Mouse (Mus musculus): ENCODE data around the gene Inpp5b.
A peak's percentile ranks its signal among the peaks of the same experiment; 100 is the strongest.
"Not testable (repeated sequence)": the region's sequence is repeated elsewhere in the genome, so short reads cannot be mapped to it uniquely, and the experiment has no call there.

The Inpp5b gene

DNA sequence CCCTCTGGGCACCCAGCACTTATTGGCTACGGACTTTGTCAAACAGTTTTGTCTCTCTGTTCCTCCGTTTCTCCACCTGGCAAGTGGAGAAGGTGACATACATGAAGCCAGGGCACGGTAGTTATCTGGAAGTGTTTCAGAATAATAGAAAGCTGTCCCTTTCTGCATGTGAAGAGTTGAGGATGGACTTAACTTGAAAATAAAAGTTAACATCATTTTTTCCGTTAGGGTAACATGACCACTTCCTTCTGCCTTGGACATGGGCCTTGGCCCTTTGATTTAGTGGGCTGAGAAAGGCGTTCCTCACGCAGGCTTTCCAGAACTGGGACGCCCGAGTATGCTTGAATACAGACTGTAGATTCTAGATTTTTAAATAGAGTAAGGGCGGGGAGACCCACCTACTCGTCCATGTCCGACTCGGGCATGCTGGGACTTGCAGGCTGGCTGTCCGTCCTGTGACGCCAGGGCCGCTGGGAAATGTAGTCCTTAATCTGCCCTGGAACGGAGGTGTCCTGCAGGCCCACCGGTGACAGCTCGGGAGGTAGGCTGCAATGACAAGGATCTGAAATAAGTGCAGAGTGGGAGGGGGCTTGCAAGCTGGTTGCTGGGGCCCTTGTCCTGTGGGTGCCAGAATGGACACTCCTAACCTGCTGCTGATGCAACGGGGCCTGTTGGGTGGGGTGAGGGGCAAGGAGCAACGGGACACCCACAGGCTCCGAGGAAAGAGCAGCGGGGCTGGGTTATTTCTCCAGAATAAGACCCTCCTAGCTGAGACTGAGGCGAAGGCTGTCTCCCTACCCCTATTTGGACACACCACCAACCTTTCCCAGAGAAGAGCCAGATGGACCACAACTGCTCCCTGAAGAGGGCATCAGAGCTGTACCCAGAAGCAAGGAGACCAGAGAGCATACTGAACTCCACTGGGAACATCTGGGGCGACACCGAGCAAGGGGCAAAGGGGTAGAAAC is at the start of gene Inpp5b:
Gene Inpp5b (plus strand): TSS at position 475 of the 968 bp plus-strand sequence.
- peak; percentile 76 to 81 for DNase-seq (ENCODE audit: low spot score in 2 of 2)

DNA sequence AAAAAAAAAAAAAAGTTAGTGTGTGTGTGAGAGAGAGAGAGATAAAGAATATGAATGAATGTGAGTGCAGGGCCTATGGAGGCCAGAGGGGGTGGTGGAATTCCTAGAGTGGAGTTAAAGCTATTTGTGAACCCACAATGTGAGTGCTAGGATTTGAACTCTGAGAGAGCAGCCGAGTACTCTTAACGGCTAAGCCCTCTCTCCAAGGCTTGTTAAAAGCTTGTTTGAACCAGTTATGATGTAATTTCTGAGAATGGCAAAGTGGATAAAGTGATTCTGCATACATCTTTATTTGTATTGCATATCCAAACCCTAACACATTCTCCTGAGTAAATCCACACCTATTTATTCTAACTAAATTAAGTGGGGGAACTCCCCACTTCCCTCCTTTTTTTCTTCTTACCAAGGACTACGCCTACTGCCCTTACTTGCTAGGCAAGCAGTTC is 49.2 kb upstream of the Inpp5b start:
- DNase-seq (ENCODE audit: low spot score in 2 of 2), result no peak

DNA sequence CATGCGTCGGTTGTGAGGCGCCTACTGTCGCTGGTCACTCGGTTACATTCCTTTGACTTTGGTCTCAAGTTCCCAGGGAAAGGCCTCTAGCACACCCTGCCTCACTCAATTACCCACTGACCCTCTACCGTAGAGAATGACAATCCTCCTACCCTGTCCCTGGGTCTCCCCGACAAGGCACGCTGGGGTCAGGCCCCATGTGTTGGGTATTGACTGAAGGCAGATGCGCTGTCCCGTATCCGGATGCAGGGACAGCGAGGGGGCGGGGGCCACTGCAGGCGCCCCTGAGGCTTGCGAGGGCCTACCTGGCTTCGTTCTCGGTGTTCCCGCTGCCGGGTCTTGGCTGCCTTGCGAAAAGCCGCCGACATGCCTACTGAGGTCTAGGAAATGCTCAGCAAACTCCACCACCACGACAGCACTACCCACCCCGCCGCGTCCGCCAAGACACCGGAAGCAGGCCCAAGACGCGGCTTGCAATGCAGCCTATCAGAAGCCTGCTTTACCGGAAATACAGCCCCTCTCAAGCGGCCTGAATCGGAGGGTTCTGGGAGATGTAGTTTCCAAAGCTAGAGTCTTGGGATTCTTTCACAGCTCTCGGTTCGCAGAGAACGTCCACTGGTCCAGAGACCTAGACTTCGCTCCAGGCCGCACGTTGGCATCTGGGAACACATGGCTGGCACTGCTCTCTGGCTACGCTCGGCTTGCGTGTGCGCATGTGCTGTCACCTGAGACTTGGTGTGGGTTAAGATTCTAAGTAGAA is 48.3 kb upstream of the Inpp5b start, which contains the start of gene Utp11:
Gene Utp11 (minus strand): TSS at position 466 of the 760 bp plus-strand sequence.
- peak; percentile 64 to 78 for DNase-seq (ENCODE audit: low spot score in 2 of 2)

DNA sequence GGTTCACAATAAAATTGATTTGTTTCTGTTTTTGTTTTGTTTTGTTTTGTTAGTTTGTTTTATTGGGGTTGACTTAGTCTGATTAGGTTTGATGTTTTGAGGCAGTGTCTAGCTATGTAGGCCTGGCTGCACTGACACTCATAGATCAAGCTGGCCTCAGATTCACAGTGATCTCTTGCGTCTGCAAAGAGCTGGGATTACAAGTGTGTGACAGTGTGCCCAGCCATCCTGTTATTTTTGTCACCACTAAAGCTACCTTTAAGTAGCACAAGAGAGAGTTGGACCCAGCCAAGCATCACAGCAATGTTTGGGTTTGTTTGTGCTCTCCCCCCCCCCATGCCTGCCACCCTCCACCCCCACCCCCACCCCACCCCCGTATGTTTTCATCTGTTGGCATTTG is 47.1 kb upstream of the Inpp5b start:
- no peak for DNase-seq (ENCODE audit: low spot score in 2 of 2)

DNA sequence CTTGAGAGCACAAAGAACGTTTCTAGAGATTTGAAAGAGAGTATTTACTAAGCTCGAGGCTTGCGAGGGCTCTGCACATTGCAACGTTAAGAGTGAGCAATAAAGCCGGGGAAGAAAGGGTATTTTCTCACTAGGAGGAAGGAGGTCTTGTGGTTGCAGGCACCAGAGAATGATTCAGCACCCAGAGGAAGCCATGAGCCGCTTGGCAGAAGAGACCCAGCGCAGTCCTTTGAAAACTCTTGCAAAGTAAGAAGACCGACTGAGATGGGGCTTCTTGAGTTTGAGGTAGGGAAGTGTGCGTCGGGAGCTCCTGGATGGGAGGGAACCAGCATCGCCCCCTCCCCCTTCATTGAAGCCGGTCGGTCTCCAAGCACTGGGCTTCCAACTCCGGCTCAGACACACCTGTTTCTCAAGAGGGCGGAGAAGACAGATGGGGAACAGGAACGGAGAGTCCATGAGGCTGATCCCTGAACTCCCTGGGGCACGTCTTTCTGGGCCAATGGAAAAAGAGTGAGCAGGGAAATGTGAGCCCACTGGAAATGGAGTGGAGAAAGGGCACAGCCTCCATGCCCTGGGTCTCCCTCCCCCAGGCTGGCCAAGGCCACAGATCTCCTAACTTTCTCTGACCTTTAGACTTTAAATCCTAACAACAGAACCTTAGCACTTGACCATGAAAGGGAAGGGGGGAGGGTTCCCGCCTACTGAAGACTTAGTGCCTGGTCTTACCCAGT is 45.7 kb upstream of the Inpp5b start:
- DNase-seq (ENCODE audit: low spot score in 2 of 2), result no peak

DNA sequence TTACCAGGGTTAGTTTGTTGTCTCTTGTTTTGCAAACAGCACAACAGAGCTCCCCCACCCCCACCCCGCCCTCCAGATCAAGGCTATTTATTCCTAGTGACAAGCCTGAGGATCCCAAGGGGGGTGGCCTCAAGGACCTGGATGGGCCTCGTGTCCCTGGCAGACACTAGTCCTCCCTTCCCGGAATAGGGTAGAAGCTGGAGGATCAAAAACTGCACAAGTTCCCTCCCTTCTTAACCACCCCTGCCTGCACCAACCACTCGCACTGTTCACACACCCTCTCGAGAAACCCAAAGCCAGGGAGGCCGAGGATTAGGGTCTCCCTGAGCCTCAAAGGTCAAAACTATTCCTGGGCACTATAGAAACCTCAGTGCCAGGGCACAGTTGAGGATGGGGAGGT is 41.9 kb upstream of the Inpp5b start:
- DNase-seq (ENCODE audit: low spot score in 2 of 2), result no peak

DNA sequence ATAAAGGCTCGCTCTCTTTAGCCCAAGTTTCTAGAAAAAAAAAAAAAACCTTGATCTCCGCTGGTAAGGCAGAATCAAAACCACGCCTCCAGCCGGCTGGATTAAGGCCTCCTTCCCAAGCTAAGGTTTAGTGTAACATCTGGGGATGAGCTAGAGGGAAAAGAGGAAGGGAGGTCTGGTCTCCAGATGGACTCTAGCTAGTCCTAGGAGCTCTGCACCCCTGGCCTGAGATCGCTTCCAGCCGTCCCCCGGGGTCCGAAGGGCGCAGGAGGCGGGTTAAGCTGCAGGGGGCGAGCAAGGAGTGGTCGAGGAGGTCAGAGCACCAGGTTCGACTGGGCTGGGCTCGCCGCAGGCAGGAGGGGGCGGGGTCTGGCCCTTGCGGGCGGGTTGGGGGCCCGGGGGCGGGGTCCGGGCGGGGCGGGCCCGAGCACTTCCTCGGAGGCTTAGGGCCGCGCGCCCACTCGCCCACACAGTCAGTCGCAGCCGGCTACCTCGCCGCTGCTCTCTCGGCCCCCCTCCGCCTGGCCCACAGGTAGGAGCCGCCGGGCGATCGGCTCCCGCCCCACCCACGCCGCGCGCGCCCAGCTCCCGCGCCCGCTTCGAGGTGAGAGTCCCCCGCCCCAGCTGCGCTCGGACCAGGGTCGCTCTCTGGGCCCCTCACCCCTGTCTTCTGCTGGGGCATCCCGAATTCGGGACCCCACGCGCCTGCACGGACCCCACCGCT is 41.2 kb upstream of the Inpp5b start, which contains the start of gene Fhl3:
Gene Fhl3 (plus strand): TSS at position 454 of the 724 bp plus-strand sequence.
- DNase-seq (ENCODE audit: low spot score in 2 of 2), result no peak

DNA sequence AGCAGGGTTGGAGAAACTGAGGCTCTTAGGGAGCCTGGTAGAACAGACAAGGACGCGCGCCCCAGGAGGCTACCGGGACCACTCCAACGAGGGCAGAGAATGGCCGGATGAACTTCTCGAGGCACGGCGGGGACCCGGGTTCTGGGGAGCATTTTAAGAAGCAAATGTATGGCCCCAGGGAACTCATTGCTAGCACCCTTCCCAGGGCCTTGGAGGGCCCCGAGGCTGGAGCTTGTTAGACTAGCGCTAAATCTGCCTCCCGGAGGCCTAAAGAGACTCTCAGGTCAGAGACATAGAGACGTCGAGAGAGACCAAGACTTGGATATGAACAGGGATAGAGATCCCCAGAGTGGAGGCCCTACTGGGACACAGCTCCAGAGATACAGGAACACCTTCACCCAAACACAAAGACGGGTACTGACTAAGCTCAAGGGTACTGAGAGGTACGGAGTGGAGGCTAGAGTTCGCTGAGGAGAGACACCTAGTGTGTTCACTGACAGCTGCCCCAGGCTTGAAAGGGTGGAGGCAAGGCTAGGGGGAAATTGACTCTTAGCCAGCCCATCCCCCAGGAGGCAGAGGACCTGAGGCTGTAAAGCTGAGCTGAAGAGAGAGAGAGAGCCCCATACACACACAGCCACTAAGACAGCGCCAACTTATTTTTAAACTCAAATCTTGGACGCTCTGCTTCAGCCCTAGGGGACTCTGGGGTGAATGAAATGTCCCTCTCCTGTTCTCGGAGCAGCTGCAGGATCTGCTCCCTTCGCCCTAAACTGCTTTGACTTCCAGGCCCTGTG is 40.4 kb upstream of the Inpp5b start:
- DNase-seq (ENCODE audit: low spot score in 2 of 2), result no peak

DNA sequence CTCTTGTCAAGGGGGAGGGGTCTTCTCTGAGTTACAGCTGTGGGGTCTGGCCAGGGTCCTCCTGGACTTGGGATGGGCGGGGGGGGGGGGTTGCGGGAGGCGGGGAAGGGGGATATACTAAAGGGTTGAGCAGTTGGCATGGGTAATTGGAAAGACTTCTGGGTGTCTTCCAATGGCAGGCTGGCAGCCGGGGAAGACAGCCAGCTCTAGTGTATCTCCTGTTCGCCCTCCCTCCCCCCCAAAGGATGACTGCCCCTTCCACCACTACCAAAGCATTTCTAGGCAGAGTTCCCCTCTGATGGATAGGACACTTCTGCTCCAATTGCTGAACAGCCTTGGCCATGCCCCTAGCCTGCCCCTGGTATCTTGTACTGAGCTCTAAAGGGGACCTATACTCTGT is 39.7 kb upstream of the Inpp5b start:
- DNase-seq (ENCODE audit: low spot score in 2 of 2), result no peak

DNA sequence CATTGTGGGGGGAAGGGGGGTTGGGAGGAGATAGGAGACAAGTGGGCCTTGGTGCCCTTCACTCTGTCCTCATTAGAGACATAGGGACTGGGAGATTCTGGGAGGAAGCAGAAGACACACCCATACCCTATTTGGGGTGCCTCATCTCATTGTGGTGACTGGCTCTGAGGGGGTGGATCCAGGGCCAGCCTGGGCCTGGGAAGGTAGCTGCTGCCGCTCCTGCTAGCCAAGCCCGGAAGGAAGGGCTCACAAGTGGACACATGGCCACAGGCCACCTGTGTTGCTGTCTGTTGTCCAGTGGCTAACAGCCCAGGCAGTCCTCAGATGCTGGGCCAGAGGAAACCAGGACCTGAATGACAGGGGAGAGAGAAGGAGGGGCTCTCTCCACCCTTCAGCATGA is 38.2 kb upstream of the Inpp5b start:
- DNase-seq (ENCODE audit: low spot score in 2 of 2), result no peak

DNA sequence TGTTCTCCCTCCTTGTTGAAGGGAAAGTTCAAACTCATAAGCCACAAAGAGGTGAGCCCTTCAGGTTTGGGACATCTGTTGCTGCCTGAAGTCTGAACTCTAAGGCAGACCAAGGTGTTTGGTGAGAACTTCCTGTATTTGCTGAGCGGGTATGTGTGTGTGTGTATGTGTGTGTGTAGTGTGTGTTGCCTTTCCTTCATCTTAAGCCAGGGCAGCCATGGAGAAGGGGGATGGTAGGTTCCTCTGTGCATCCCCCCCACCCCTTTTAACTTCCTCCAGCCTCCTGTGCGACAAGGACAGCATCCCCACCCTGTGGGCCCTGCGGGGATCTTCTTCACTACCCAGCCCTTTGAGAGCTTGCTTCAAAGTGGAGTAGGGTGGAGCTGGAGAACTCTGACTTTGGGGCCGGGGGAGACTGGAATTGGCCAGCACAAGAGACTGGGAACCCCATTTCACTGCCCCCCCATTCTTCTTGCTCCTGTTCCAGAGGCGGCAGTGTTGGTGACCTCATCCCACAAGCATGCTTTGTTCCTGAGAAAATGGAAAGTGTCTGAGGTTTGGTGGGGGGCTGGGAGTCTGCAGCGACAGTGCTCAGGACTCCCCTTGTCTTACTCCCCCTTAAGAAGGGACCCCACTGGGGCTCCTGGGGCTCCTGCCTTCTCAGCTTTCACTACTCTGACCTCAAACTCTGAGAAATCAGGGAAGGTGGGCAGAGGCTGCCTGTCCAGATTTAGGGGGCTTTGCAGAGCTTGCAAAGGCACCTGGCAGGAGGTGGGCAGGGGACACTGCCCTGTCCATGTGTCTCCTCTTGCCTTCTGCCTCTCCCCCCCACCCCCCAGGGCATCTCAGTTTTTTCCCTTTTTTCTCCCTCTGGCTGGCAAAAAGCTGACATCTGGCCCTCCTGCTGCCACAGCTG is 37.5 kb upstream of the Inpp5b start:
- DNase-seq (ENCODE audit: low spot score in 2 of 2), result no peak

DNA sequence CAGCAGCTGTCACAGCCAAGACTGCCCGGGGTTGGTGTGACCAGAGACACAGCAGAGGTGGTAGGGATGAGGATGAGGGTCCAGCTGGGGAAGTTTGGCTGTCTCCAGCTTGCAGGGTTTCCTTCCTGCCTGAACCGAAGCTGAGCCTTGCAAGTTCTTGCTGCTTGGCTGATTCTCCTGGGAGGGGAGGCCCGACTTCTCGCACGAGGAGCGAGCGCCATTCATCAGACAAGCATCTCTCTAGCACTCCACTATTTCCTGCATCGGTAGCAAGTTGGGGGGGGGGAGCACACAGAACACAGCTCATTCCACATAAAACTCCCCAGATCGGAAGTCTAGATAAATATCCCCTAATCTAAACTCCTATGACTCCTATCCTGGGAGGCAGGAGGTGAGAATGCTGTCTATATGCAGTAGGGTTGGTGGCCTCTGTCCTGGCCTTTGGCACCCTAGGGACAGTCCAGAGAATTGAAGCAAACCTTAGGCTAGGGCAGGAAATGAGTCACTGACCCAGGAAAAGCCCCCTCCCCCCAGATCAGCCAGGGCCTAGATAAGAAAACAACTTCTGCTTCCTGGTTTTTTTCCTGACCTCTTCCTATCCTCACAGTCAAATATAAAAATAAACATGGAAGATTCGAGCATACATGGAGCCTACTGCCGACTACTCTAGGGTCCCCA is 36.7 kb upstream of the Inpp5b start:
- DNase-seq (ENCODE audit: low spot score in 2 of 2), result no peak

DNA sequence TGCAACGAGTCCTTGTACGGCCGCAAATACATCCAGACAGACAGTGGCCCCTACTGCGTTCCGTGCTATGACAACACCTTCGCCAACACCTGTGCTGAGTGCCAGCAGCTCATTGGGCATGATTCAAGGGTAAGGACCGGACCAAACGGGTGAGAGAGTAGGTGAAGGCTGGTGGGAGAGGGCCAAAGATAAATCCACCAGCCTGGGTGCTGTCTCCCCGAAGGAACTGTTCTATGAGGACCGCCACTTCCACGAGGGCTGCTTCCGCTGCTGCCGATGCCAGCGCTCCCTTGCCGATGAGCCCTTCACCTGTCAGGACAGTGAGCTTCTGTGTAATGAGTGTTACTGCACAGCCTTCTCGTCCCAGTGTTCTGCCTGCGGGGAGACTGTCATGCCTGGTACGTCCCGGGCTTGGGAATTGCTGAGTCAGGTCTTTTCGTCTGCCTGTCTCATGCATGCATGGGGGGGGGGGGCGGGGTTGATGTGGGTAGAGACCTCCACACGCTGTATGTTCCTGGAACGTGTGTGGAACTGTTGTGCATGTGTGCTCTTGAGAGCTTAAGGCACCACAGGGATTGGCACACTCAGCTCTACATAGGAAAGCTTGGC is 35.9 kb upstream of the Inpp5b start:
- no peak for DNase-seq (ENCODE audit: low spot score in 2 of 2)

DNA sequence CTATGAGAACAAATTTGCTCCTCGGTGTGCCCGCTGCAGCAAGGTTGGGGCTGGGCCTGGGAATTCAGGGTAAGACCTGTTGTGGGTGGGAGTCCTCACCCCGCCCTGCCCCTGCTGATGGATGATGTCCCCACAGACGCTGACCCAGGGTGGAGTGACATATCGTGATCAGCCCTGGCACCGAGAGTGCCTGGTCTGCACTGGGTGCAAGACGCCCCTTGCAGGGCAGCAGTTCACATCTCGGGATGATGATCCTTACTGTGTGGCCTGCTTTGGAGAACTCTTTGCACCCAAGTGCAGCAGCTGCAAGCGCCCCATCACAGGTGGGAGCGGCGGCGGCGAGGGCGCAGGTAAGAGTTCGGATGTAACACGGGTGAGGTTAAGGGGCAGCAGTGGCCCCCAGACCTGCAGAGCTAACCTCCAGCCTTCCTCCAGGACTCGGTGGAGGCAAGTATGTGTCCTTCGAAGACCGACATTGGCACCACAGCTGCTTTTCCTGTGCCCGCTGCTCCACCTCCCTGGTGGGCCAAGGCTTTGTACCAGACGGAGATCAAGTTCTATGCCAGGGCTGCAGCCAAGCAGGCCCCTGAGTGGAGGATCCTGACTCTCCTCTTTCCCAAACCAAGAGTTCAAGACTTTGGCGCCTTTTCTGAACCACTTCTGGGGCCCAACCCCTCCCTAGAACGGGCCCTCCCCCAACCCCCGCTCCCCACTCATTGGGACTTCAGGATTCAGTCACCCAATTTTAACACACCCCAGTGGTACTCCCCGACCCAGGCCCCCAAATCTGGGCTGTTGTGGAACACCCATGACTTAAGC is 34.1 kb upstream of the Inpp5b start:
- not testable (repeated sequence) for DNase-seq (ENCODE audit: low spot score in 2 of 2)

DNA sequence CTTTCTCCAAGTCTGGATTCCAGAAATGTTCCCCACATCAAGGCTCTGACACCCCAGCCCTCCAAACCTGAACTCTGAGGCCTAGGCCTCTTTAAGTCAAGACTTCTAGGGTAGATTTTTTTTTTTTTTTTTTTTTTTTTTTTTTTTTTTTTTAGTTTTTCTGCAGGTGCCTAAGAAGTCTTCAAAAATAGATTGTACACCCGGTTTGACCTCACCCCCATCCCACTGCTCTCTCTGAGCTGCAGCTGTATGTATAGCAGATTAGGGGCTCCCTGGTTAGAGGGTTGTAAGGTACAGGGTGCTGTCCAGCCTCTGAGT is 33.5 kb upstream of the Inpp5b start:
- DNase-seq (ENCODE audit: low spot score in 2 of 2), result not testable (repeated sequence)

DNA sequence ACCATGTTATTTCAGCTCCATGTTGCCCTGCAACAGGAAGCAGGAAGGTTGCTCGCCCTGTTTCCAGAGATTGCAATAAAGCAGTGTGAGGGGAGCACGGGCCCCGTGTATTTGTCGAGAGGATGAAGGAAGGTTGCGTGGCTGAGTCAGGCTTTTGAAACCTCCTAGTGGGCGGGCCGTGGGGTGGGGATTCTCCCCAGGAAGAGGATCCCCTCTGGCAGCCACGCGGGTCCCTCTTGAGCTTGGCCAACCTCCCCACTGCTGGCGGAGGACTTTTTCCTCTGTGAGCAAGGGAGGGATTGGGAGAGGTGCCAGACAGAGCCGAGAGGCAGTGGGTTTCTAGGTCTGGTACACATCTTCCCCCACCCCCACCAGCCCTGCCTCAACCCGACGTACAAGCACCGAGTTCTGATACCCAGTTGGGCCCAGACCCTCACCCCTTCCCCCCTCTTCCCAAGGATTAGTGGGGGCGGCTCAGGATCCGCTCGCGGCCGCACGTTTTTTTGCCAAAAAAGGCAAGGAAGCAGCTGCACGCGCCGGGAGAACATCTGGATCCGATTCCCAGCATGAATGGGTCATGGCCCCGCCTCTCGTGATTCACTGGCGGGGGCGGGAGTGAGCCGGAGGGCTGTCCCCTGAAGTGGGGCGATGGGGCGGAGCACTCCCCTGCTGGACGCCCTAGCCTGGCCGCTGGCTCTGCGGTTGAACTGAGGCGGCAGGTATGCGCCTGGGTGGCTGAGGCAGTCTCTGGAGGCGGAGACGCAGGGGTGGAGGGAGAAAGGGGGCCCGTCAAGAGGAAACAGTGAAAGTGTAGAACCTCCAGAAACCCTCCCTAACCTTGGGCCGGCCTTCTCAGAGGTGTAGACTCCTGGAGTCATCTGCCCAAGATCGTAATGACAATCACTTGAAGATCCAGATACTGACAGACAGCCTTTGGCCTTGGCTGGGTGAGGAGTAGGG is 32.9 kb upstream of the Inpp5b start:
- peak; percentile 43 to 59 for DNase-seq (ENCODE audit: low spot score in 2 of 2)
